Mouse (Mus musculus) cerebellum, adult (tissue): ENCODE data around the gene Gm4778.
"Not testable (repeated sequence)": the region's sequence is repeated elsewhere in the genome, so short reads cannot be mapped to it uniquely, and the experiment has no call there.

Experiments used
- ATAC-seq: cut with Nextera tagmentation; 2 replicates; pipeline ENCODE4 v1.9.2; 2017; ENCODE audit warnings: mild to moderate bottlenecking, moderate library complexity, mixed read lengths; ENCODE audit not compliant: insufficient number of reproducible peaks, low FRiP score, low TSS enrichment

Gene Gm4778

GRCm38 (mm10) chr3:94263736-94264135 lies at the start of gene Gm4778:
Gene Gm4778, plus strand, starts transcription at chr3:94264036.
- ATAC-seq: not testable (repeated sequence)

- ATAC-seq: peak; percentile 49; the same call in 1 of the 2 replicates
Observed at GRCm38 (mm10) chr3:94260598-94260997, 3.2 kb upstream of the Gm4778 start.

GRCm38 (mm10) chr3:94275991-94276390 lies 12.2 kb downstream of the Gm4778 start:
- ATAC-seq: no peak

GRCm38 (mm10) chr3:94305457-94305856 lies 41.6 kb downstream of the Gm4778 start:
- ATAC-seq: no peak

- ATAC-seq: no peak
Observed at GRCm38 (mm10) chr3:94306975-94307374, 43.1 kb downstream of the Gm4778 start.

GRCm38 (mm10) chr3:94309633-94310363 lies 46.0 kb downstream of the Gm4778 start, which contains the start of gene Them4:
Gene Them4, plus strand, starts transcription at chr3:94310089.
- ATAC-seq: peak; percentile 99

GRCm38 (mm10) chr3:94310491-94310890 lies 46.7 kb downstream of the Gm4778 start:
- no peak for ATAC-seq

- ATAC-seq: no peak
Observed at GRCm38 (mm10) chr3:94310911-94311310, 47.1 kb downstream of the Gm4778 start.

GRCm38 (mm10) chr3:94311376-94311775 lies 47.5 kb downstream of the Gm4778 start:
- ATAC-seq: no peak
